Mouse (Mus musculus) spleen, adult 2 months (tissue): ENCODE results near the gene Slc15a2. TPM values are rescaled to one million over a fixed set of nuclear protein-coding genes. Genes with fewer than 3 reads are reported as not detected.

Source experiments
- DNase-seq, 2 experiments: peaks; one replicate each; pipeline versions ENCODE4 v3.0.0 to v3.0.0-alpha.2; 2012 to 2021; ENCODE audit warnings: low spot score in 2 of 2, low read depth in 1 of 2
- H3K27ac ChIP-seq: fragments of 200-500 bp; 2 replicates; pipeline ENCODE4 v1.5.1; 2012; ENCODE audit warnings: low read length, inconsistent platforms; ENCODE audit not compliant: insufficient read depth
- H3K27me3 ChIP-seq: fragments of 200-500 bp; 2 replicates; pipeline ENCODE4 v1.6.1; 2012; ENCODE audit warnings: mild to moderate bottlenecking, moderate library complexity, low read length, inconsistent platforms; ENCODE audit not compliant: control insufficient read depth, insufficient read depth
- H3K36me3 ChIP-seq: fragments of 200-500 bp; 2 replicates; pipeline ENCODE4 v1.6.1; 2012; ENCODE audit warnings: mild to moderate bottlenecking, low read length, inconsistent platforms; ENCODE audit not compliant: control insufficient read depth, insufficient read depth
- H3K4me1 ChIP-seq: fragments of 200-500 bp; 2 replicates; pipeline ENCODE4 v1.6.1; 2011; ENCODE audit warnings: inconsistent platforms; ENCODE audit not compliant: control insufficient read depth, insufficient read depth, insufficient read length
- H3K4me3 ChIP-seq: fragments of 200-500 bp; 2 replicates; pipeline ENCODE4 v1.5.1; 2011; ENCODE audit warnings: mild to moderate bottlenecking, inconsistent platforms; ENCODE audit not compliant: insufficient read depth, insufficient read length; ENCODE audit errors: extremely low read depth
- CTCF ChIP-seq: fragments of 200-500 bp; IDR thresholded peaks from 2 replicates; pipeline ENCODE4 v1.5.1; 2011; ENCODE audit warnings: mild to moderate bottlenecking, inconsistent platforms; ENCODE audit not compliant: insufficient read depth, insufficient read length, insufficient replicate concordance; ENCODE audit errors: extremely low read depth
- POLR2A ChIP-seq: fragments of 200-500 bp; IDR thresholded peaks from 2 replicates; pipeline ENCODE4 v1.6.1; 2011; ENCODE audit warnings: low read depth, low read length, inconsistent platforms
- WGBS: fragments of 180-500 bp; shearing (Covaris S2); methylation state at CpG from one replicate; pipeline ENCODE4 v1.1.7; 2018; 5-methylcytosine and 5-hydroxymethylcytosine counted together
- polyA plus RNA-seq: library from polyadenylated mRNA; depleted of rRNA; stranded (reverse); fragments of >200 nt; gene quantifications from 2 replicates; pipeline ENCODE4 v1.2.3, GENCODE M21; 2012

Gene Slc15a2
- polyA plus RNA-seq, 1 experiment = 2.1 TPM

- 87% methylated on average over 8 of the region's 13 CpGs for WGBS
- Histone ChIP-seq H3K27ac (no peak overlapping the region), H3K4me3 (no peak overlapping the region), H3K4me1 (no peaks in the 10 kb centered on the region), H3K27me3 (no peaks in the 10 kb centered on the region), H3K36me3 (no peaks in the 10 kb centered on the region)
- TF ChIP-seq CTCF (no peak), POLR2A (no peak)
- DNase-seq = no peak
Observed at GRCm38 (mm10) chr16:36770191-36770771, 14.5 kb downstream of the Slc15a2 start.

DNA sequence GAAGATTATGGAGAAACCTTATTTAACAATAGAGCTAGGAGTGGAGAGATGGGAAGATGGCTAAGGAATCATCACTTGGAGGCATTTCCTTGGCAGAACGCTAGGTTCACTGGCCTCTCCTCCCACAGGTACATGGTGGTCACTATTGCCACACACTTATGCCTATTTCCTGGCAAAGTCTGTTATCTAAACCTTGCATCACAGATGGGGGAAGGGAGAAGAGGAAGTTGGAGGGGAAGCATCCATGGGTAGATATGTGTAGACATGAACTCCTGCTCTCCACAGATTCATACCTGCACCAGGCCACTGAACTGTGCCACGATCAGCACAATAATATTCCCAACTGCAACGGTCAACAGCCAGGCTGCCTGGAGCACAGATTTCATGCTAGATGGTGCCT, 32.8 kb downstream of the Slc15a2 start:
- TF ChIP-seq POLR2A (no peak), CTCF (no peak)
- DNase-seq = no peak
- no peaks in the 10 kb centered on the region for H3K4me1 ChIP-seq
- no peak overlapping the region for H3K4me3 ChIP-seq
- H3K36me3 ChIP-seq = no peaks in the 10 kb centered on the region
- 53% methylated on average over 3 of the region's 3 CpGs for WGBS
- H3K27ac ChIP-seq = no peak overlapping the region
- no peaks in the 10 kb centered on the region for H3K27me3 ChIP-seq

DNA sequence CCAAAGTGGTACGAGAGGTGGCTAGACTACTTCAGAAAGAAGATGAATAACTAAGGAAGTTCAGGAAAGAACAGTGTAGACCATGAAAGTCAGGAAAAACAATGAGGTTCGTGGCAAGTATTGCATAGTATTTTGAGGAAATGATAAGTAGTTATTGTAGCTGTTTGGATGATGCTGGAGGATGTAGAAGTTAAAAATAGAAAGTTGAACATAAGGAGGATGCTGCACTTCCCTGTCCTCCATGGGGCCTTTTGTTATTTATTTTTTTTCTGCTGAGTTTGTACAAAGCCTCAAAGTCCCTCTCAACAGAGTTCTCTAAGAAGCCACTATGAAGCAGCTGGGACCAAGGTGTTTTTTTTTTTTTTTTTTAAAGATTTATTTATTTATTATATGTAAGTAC, 37.0 kb downstream of the Slc15a2 start:
- no peaks in the 10 kb centered on the region for H3K4me1 ChIP-seq
- H3K36me3 ChIP-seq = no peaks in the 10 kb centered on the region
- no peak overlapping the region for H3K27ac ChIP-seq
- DNase-seq = no peak
- WGBS = 47% methylated on average over 2 of the region's 2 CpGs
- H3K4me3 ChIP-seq = no peak overlapping the region
- TF ChIP-seq POLR2A = no peak
- TF ChIP-seq CTCF = no peak
- H3K27me3 ChIP-seq = no peaks in the 10 kb centered on the region

- no peaks in the 10 kb centered on the region for H3K36me3 ChIP-seq
- no peak for DNase-seq
- no peak for TF ChIP-seq CTCF
- TF ChIP-seq POLR2A = no peak
- no peaks in the 10 kb centered on the region for H3K4me1 ChIP-seq
- WGBS = 91% methylated on average over 4 of the region's 4 CpGs
- H3K27me3 ChIP-seq = no peaks in the 10 kb centered on the region
- no peak overlapping the region for H3K27ac ChIP-seq
- H3K4me3 ChIP-seq = no peak overlapping the region
Observed at GRCm38 (mm10) chr16:36747068-36747467, 37.7 kb downstream of the Slc15a2 start.

DNA sequence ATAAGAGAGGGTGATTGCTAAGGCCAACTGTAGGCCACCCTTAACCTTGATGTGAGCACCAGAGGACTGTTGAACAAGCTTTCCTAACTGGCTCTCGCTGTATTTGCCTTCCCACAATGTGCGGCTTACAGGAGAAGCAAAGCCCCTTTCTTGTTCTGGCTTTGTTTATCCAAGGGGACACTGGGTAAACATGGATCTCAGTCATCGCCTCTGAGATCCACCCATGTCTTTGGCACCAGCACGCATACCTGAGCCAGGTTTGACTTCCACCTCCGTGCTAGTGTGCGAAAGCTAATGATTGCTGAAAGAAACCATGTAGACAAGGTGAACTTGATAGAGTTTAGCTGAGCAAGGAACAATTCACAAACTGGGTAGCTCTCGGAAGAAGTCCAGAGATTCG, 41.2 kb downstream of the Slc15a2 start:
- Histone ChIP-seq H3K4me1 (no peaks in the 10 kb centered on the region), H3K4me3 (no peak overlapping the region), H3K27me3 (no peaks in the 10 kb centered on the region), H3K36me3 (no peaks in the 10 kb centered on the region), H3K27ac (no peak overlapping the region)
- 91% methylated on average over 8 of the region's 8 CpGs for WGBS
- no peak for DNase-seq
- TF ChIP-seq POLR2A = no peak
- TF ChIP-seq CTCF = no peak

GRCm38 (mm10) chr16:36739404-36739930, 45.3 kb downstream of the Slc15a2 start:
- no peaks in the 10 kb centered on the region for H3K4me1 ChIP-seq
- no peaks in the 10 kb centered on the region for H3K27me3 ChIP-seq
- TF ChIP-seq CTCF = no peak
- TF ChIP-seq POLR2A = no peak
- no peak overlapping the region for H3K4me3 ChIP-seq
- WGBS = 77% methylated on average over 4 of the region's 4 CpGs
- no peak for DNase-seq
- no peaks in the 10 kb centered on the region for H3K36me3 ChIP-seq
- H3K27ac ChIP-seq = no peak overlapping the region

DNA sequence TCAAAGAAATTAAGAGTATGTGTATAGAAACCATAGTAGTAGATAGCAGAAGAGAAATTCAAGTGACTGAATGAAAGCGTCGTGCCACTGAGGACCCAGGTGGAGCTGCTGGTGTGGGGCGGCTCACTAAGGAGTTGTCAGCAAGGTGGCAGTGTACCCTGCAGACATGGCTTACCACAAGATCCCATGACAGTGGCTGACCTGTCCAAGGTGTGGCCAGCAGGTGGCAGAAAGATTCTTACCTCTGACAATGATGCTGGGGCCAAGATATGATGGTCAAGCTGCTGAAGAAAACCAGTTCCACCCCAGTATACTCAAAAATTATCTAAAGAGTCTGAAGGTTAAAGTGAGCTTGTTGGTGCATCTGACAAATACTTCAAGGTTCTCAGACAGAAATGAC, 49.3 kb downstream of the Slc15a2 start:
- no peak for TF ChIP-seq POLR2A
- TF ChIP-seq CTCF = no peak
- Histone ChIP-seq H3K27me3 (no peaks in the 10 kb centered on the region), H3K36me3 (no peaks in the 10 kb centered on the region), H3K4me3 (no peak overlapping the region), H3K27ac (no peak overlapping the region), H3K4me1 (no peaks in the 10 kb centered on the region)
- DNase-seq = no peak
- WGBS = 87% methylated on average over 3 of the region's 3 CpGs
